Mouse (Mus musculus): Measurements from ENCODE around the gene 2510009E07Rik. TPM values are rescaled to one million over a fixed set of nuclear protein-coding genes. Genes with fewer than 3 reads are reported as not detected.

The 2510009E07Rik gene
- polyA plus RNA-seq, 1 experiment from 2014 or later: 22.0 TPM

- Histone ChIP-seq H3K4me2 (no peak overlapping the region), H3K9ac (no peak overlapping the region), H3K27ac (peak overlapping the region; percentile 45), H3K4me3 (no peak overlapping the region), H3K36me3 (no peaks in the 10 kb centered on the region), H3K9me3 (replicated peaks) (no peaks in the 10 kb centered on the region), H3K4me1 (replicated peaks) (peaks cover 27% of the 10 kb centered on the region), H3K27me3 (no peaks in the 10 kb centered on the region)
- WGBS: 64% methylated on average over 5 of the region's 5 CpGs
- no peak for ATAC-seq (replicated peaks; ENCODE audit: insufficient number of reproducible peaks, insufficient read depth, low FRiP score, low read depth)
Measured at GRCm38 (mm10) chr16:21607651-21608040, 86.8 kb downstream of the 2510009E07Rik start.

GRCm38 (mm10) chr16:21607021-21607650 is 87.3 kb downstream of the 2510009E07Rik start:
- Histone ChIP-seq H3K27me3 (no peaks in the 10 kb centered on the region), H3K27ac (peak overlapping the region; percentile 45), H3K36me3 (no peaks in the 10 kb centered on the region), H3K9me3 (replicated peaks) (no peaks in the 10 kb centered on the region), H3K4me1 (replicated peaks) (peaks cover 27% of the 10 kb centered on the region), H3K4me3 (no peak overlapping the region), H3K9ac (no peak overlapping the region), H3K4me2 (no peak overlapping the region)
- WGBS: 67% methylated on average over 8 of the region's 8 CpGs
- ATAC-seq (replicated peaks; ENCODE audit: insufficient number of reproducible peaks, insufficient read depth, low FRiP score, low read depth): no peak

GRCm38 (mm10) chr16:21606249-21607020 is 88.0 kb downstream of the 2510009E07Rik start:
- H3K4me1 ChIP-seq (replicated peaks): peaks cover 27% of the 10 kb centered on the region
- 72% methylated on average over 6 of the region's 6 CpGs for WGBS

GRCm38 (mm10) chr16:21604354-21604753 is 90.1 kb downstream of the 2510009E07Rik start:
- Histone ChIP-seq H3K36me3 (no peaks in the 10 kb centered on the region), H3K27me3 (no peaks in the 10 kb centered on the region), H3K9ac (no peak overlapping the region), H3K27ac (no peak overlapping the region), H3K4me3 (no peak overlapping the region), H3K4me1 (replicated peaks) (peaks cover 27% of the 10 kb centered on the region), H3K4me2 (no peak overlapping the region), H3K9me3 (replicated peaks) (no peaks in the 10 kb centered on the region)
- no peak for ATAC-seq (replicated peaks; ENCODE audit: insufficient number of reproducible peaks, insufficient read depth, low FRiP score, low read depth)
- 72% methylated on average over 6 of the region's 6 CpGs for whole genome bisulfite sequencing

More at GRCm38 (mm10) chr16:21606249-21607020, 88.0 kb downstream of the 2510009E07Rik start:
- H3K9ac ChIP-seq: no peak overlapping the region
- H3K27me3 ChIP-seq: no peaks in the 10 kb centered on the region
- no peaks in the 10 kb centered on the region for H3K36me3 ChIP-seq
- no peak overlapping the region for H3K4me3 ChIP-seq
- H3K4me2 ChIP-seq: no peak overlapping the region
- no peaks in the 10 kb centered on the region for H3K9me3 ChIP-seq (replicated peaks)
- peak overlapping the region; percentile 27; the same call in 1 of the 2 replicates for H3K27ac ChIP-seq
- ATAC-seq (replicated peaks; ENCODE audit: insufficient number of reproducible peaks, insufficient read depth, low FRiP score, low read depth): no peak

Other genes starting within 250 kb of the 2510009E07Rik start
- gene Ehhadh, start 93.1 kb upstream of the 2510009E07Rik start, polyA plus RNA-seq (2015; fragmentation: Nextera tagmentation; extraction: Ambion mirVana): 2.4 and 3.1 TPM in 2 replicates
- 0.60 and 0.85 TPM in 2 replicates for gene Map3k13, start 99.7 kb upstream of the 2510009E07Rik start, polyA plus RNA-seq (2015; fragmentation: Nextera tagmentation; extraction: Ambion mirVana)

Data from heart, embryonic 15.5 days (tissue).